Mouse (Mus musculus) macrophage (primary cell): ENCODE results near the gene Ptma. TPM values are rescaled to one million over a fixed set of nuclear protein-coding genes. Genes with fewer than 3 reads are reported as not detected.
"Not testable (repeated sequence)": the region's sequence is repeated elsewhere in the genome, so short reads cannot be mapped to it uniquely, and the experiment has no call there.

ENCODE experiments used
- H3K27ac ChIP-seq: fragments of 350-480 bp; formaldehyde crosslinking; 2 replicates; pipeline ENCODE4 v1.9.0; 2021
- H3K36me3 ChIP-seq: fragments of 350-480 bp; formaldehyde crosslinking; 2 replicates; pipeline ENCODE4 v1.9.0; 2021; ENCODE audit errors: inconsistent target
- H3K4me3 ChIP-seq: fragments of 350-480 bp; formaldehyde crosslinking; 2 replicates; pipeline ENCODE4 v1.9.0; 2021; ENCODE audit errors: inconsistent target
- H3K79me2 ChIP-seq: fragments of 350-480 bp; formaldehyde crosslinking; 2 replicates; pipeline ENCODE4 v1.9.0; 2021; ENCODE audit errors: inconsistent target
- WGBS: methylation state at CpG from one replicate; pipeline ENCODE4 v1.1.7; 2026; ENCODE audit warnings: inconsistent platforms; ENCODE audit not compliant: missing documents; 5-methylcytosine and 5-hydroxymethylcytosine counted together
- polyA plus RNA-seq: library from polyadenylated mRNA; stranded (reverse); fragments of 250-400 nt; gene quantifications from 3 replicates; pipeline ENCODE4 v1.2.4, GENCODE M21; 2018; ENCODE audit warnings: inconsistent platforms

Gene Ptma
- polyA plus RNA-seq, 1 experiment from 2014 or later, result 1,042 TPM

DNA sequence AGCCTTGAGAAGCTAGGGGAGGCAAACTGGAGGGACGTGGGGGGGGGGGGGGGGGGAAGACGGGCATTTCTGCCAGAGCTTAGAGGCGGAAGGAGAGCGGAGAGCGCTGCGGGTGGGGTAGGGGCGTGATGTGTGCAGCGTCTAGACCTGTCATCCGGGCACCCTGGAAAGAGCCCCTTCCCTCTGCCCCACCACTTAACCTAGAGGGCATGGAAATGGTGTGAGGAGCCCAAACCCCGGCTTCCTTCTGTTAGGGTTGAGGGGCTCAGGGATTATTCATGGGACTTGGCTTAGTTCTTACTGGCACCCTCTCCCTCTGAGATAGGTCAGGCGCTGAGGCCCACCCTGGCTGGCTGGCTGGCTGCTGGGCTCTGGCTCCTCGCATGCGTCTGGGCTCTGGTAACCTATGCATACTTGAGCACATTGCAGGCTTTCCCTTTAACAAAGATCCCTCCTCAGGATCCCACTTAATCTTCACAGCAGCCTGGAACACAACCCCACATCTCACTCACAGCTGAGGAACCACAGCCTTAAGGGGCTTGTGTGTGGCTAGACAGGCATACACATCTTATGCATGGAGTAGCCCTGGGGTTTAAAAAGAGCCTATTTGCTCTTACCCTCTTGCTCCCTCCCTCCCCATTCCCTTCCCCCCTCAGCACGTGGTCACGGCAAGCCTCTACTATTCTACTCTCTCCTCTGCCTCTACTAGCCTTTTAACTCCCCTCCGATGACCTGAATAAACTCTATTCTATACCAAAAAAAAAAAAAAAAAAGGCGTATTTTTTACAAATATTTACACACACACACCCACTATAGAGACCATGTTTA is 24.1 kb upstream of the Ptma start:
- H3K36me3 ChIP-seq, result no peaks in the 10 kb centered on the region
- H3K27ac ChIP-seq, result no peak overlapping the region
- 43% methylated on average over 15 of the region's 17 CpGs for WGBS
- no peaks in the 10 kb centered on the region for H3K79me2 ChIP-seq
- H3K4me3 ChIP-seq, result no peak overlapping the region

DNA sequence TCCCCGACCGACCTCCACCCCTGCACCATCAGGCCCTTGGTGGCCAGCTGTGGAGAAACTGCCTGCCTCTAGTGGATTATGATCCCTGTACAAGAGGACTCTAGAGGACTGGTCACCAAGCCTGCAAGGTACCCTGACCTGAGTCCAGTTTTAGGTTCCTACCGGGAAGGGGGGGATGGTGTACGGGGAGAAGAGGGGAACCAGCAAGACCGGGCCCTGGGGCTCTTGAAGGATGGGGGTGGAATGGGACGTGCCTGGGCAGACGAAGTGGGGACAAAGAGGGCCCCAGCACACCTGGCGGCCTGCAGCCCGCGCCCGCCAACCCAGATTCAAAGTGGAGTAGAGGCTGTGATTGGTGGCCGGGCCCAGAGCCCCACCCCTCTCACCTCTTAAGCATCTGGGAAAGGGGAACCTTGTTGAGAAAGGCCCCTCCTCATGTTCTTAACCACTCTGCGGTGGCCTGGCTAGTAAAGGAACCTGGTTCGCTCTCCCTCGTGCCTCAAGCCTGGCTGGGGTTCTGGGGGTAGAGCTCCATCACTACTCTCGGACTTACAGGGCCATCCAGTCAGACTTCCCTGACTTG is 23.3 kb upstream of the Ptma start:
- WGBS, result 26% methylated on average over 16 of the region's 16 CpGs
- Histone ChIP-seq H3K27ac (peak overlapping the region; percentile 50), H3K36me3 (no peaks in the 10 kb centered on the region), H3K79me2 (no peaks in the 10 kb centered on the region), H3K4me3 (peak overlapping the region; percentile 23; the same call in 1 of the 2 replicates)

DNA sequence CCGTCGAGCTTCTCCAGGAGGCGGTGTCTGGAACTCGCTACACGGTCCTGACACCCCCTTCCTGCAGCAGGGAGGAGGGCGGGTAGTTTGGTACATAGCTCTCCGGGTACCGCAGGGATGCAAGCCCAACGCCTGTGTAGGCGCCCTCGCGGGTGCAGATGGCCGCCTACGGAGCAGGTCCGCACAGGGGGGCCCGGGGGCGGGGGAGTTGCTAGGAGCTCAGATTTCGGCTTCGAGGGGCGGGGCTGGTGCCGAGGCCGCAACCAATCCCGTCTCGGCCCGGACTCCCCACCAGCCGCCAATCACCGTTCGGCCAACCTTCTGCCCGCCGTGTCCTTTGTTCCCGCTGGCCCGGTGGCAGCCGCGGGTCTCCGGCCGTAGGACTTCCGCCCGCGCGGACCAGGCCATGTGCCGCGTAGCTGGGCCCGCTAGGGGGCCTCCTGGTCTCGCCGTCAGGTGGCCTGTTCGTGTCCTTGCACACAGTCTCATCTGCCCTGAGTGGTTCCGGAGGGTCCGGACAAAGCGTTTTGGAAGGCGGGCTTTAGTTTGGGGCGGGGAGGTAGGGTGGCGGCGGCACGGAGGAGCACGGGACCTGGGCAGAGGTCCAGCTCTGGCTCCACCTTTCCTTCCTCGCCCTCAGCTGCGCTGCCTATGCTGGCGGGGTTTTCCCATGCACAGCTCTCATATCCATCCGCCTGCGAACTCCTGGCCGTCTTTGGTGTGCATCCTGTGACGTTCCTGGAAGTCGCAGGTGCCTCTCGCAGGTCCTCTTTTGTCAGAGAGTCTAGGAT is 22.4 kb upstream of the Ptma start:
- Histone ChIP-seq H3K4me3 (peak overlapping the region; percentile 28), H3K79me2 (no peaks in the 10 kb centered on the region), H3K36me3 (no peaks in the 10 kb centered on the region), H3K27ac (peak overlapping the region; percentile 50)
- under 1% methylated on average over 55 of the region's 64 CpGs for WGBS

DNA sequence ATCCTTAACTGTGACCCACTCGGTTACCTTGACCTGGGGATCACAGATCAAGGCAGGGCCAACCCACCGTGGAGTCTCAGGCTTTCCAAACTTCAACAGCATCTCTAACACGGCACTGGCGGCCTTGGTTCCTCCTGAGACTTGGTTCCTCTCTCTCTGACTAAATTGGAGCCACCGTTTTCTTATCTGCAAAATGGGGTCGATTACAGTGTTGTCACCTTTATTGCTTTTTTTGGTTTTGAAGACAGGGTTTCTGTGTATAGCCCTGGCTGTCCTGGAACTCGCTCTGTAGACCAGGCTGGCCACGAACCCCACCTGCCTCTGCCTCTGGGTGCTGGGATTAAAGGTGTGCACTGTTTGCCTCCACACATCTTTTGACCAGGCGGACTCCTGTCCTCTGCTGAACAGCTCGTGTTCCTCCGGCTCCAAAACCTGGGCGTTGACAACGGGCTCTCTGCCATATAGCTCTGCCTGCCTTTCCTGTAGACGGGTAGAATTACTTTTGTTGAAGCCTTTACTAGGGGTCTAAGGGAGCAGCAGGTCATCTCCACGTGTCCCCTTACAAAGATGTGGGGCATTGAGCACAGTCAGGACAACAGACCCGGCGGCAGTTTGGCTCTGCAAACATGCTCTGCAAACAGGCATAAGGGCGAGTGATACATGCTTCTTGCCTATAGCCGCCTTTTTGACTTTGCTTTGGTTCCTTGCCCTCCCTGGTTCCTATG is 21.7 kb upstream of the Ptma start:
- peak overlapping the region; percentile 43 for H3K27ac ChIP-seq
- no peaks in the 10 kb centered on the region for H3K36me3 ChIP-seq
- peak overlapping the region; percentile 28 for H3K4me3 ChIP-seq
- H3K79me2 ChIP-seq, result no peaks in the 10 kb centered on the region
- WGBS, result 32% methylated on average over 19 of the region's 19 CpGs

DNA sequence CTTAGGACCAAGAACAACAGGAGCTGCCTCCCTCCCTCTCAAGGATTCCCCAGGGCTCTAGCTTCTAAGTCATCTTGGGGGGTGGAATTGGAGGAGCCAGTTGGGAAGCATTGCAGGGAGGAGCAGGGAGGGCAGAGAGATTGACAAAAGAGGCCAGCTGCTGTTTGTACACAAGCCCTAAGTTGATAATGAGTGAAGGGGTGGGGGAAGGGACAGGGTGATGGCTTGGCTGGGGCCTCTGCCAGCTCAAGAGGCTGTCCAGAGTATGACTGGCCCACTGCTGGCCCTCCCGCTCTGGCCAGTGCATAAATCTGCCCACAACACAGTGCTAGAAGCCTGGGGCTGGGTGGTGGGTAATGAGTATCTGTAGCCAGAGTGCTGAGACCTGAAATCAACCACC is 21.1 kb upstream of the Ptma start:
- H3K79me2 ChIP-seq, result no peaks in the 10 kb centered on the region
- WGBS, result 100% methylated on average over 1 of the region's 1 CpGs
- no peaks in the 10 kb centered on the region for H3K36me3 ChIP-seq
- no peak overlapping the region for H3K27ac ChIP-seq
- H3K4me3 ChIP-seq, result no peak overlapping the region

DNA sequence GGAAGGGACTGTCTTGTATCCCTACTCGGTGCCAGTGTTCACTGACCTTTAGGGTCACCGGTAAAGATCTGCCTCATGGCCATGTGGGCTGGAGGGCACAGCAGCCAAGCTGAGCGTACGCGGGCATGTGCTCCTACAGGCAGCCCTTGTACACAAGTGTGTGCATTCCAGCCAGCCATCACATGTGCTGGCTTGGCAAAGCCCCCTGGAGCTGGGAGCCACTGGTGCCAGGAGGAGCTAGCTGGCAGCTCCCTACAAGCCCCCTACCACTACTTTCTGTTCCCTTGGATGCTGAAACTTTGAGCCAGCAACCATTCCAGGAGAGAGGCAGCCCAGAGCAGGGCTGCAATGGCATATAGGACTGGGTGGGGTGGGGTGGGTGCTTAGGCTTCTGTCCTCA is 20.1 kb upstream of the Ptma start:
- WGBS, result 96% methylated on average over 5 of the region's 5 CpGs
- no peaks in the 10 kb centered on the region for H3K79me2 ChIP-seq
- H3K4me3 ChIP-seq, result no peak overlapping the region
- H3K27ac ChIP-seq, result no peak overlapping the region
- H3K36me3 ChIP-seq, result no peaks in the 10 kb centered on the region

DNA sequence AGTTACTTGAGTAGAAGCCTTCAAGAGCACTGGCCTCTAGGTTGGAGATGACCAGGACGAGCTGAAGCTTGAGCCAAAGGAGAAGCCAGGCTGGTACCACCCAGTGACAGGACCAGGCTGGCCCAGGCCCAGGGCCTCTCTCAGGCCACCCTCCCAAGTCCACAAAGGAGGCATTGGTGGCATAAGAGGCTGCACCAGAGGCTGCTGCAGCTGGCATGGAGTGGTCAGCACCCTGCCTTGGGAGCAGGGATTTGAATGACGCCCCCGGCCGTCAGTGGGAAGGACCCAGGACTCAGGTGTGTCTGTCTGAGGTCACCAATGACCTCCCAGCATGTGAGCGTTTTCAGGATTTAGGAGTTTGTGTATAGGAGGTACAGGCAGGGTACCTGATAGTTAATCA is 18.7 kb upstream of the Ptma start:
- Histone ChIP-seq H3K4me3 (no peak overlapping the region), H3K79me2 (no peaks in the 10 kb centered on the region), H3K27ac (no peak overlapping the region), H3K36me3 (no peaks in the 10 kb centered on the region)
- WGBS, result 92% methylated on average over 5 of the region's 5 CpGs

DNA sequence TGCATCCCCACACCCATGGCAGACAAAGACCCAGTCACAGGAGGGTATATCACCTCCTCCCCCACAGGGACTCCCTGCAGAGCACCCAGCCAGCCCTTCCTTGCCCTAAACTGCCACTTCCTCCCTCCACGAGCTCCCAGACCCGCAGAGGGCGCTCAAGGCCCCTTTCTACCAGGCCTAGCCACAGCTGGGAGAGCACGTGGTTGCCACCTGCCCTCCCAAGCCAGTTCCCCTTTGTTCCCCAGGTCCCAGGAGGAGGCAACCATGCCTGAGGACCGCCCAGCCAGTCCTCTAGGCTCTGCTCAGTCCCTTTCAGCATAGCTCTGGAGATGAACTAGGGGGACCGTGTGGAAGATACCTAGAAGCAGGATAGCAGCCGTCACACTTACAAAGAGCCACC is 17.1 kb upstream of the Ptma start:
- H3K4me3 ChIP-seq, result no peak overlapping the region
- no peak overlapping the region for H3K27ac ChIP-seq
- 11% methylated on average over 7 of the region's 7 CpGs for WGBS
- no peaks in the 10 kb centered on the region for H3K36me3 ChIP-seq
- no peaks in the 10 kb centered on the region for H3K79me2 ChIP-seq

DNA sequence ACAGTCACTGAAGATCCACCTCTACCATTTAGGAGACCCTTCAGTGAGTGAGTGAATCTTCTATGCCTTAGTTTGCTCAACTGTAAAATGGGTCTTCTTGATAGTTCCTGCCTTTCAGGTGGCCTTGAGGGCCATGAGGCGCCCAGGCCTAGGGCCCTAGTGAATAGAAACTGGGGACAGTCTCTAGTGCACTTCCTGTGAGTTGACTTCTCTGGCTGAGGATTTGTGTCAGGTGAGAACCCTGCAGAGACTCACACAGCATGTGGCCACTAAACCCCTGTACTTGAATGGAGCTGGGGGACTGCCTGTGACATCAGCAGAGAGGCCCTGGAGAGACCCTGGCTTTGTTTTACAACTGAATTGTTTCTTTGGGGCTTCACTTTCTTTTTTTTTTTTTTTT is 16.3 kb upstream of the Ptma start:
- no peaks in the 10 kb centered on the region for H3K79me2 ChIP-seq
- WGBS, result 83% methylated on average over 1 of the region's 1 CpGs
- H3K36me3 ChIP-seq, result no peaks in the 10 kb centered on the region
- H3K4me3 ChIP-seq, result no peak overlapping the region
- H3K27ac ChIP-seq, result no peak overlapping the region

DNA sequence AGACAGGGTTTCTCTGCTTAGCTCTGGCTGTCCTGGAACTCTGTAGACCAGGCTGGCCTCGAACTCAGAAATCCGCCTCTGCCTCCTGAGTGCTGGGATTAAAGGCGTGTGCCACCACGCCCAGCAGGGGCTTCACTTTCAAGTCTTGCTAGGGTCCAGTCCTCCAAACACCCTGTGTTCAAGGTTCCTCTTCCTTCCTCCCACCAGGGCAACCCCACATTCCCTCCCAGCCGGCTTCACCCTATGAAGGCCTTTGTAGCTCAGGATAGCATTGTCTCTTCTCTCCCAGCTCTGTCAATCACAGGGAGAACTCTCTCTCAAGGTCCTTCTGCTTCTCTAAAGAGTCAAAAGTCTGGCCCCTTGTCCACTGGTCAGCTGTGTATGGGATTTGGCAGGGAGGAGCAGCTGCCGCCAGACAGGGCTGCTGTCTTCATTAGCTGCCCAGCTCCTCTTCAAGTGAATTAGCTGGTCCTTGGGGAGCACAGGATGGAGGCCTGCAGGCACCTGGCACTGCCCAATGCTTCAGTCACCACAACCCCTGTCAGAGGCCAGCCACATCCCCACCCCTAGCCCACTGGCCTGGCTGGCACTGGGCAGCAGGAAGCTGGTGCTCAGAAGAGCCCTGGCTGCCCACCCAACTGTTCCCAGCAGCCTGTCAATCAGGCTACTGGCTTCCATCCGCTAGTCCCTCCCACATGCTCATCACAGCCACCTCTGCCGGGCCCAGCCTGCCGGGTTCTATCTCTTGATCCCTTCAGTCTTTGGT is 15.7 kb upstream of the Ptma start:
- no peak overlapping the region for H3K27ac ChIP-seq
- H3K36me3 ChIP-seq, result no peaks in the 10 kb centered on the region
- no peak overlapping the region for H3K4me3 ChIP-seq
- no peaks in the 10 kb centered on the region for H3K79me2 ChIP-seq
- 69% methylated on average over 9 of the region's 9 CpGs for WGBS

DNA sequence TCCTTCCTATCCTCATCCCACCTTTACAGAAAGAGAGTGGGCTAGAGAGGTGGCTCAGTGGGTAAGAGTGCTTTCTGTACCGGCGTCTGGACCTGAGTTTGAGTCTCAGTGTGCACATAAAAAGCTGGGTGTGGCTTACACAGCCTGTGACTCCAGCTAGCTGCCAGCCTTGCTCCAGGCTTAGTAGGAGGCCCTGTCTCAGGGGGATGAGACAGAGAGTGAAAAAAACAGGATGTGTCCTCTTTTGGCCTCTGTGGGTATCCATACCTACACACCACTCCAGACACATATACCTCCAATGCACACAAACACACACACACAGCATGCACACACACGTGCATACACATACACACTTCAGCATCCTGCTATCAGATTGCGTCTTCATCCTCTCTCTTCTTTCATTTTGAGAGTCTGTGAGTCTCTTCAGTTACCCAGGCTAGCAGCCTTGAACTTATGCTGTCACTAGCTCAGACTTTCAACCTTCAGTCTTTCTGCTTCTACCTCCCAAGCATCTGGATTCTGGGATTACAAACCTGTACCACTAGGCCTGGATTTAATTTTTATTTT is 14.3 kb upstream of the Ptma start:
- H3K4me3 ChIP-seq, result no peak overlapping the region
- H3K79me2 ChIP-seq, result no peaks in the 10 kb centered on the region
- H3K27ac ChIP-seq, result no peak overlapping the region
- 95% methylated on average over 4 of the region's 4 CpGs for WGBS
- no peaks in the 10 kb centered on the region for H3K36me3 ChIP-seq

DNA sequence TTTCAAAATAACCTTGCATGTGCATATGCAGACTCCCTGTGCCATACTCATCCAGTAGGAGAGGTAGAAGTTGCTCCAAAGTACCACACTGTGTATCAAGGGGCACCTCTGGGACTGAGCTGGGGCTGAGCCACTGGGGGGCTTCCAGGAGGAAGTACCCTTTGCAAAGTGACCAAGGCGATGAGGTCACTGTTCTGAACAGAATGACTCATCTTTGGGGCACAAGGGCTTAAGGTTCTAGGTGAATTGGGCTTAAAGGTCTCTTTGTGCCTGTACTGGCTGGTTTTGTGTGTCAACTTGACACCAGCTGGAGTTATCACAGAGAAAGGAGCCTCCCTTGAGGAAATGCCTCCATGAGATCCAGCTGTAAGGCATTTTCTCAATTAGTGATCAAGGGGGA is 13.5 kb upstream of the Ptma start:
- 83% methylated on average over 1 of the region's 1 CpGs for WGBS
- H3K36me3 ChIP-seq, H3K79me2 ChIP-seq, H3K27ac ChIP-seq, H3K4me3 ChIP-seq: not testable (repeated sequence)

DNA sequence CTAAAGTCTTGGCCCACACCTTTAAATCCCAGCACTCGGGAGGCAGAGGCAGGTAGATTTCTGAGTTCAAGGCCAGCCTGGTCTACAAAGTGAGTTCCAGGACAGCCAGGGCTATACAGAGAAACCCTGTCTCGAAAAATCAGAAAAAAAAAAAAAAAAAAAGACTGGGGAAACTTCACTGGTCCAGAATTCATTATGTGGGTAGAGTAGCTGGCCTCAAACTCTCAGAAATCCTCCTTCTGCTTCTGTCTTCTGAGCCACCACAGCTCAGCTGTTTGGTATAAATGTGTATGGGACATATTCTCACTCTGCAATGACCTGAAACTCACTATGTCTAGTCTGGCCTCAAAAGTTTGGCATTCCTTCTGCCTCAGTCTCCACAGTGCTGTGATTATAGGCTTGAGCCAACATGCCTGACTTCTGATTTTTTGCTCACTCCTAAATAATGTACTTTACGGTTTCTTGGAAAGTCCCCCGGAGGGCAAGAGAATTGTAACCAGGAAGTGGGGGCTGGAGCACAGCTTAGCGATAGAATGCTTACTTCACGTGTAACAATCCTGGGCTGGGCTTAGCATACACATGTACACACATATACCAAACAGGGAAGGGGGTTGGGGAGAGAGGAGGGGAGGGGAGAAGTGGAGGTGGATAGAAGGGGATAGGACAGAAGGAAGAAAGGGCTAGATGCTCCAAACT is 10.7 kb upstream of the Ptma start:
- Histone ChIP-seq H3K27ac (no peak overlapping the region), H3K79me2 (no peaks in the 10 kb centered on the region), H3K4me3 (no peak overlapping the region), H3K36me3 (no peaks in the 10 kb centered on the region)
- WGBS, result 30% methylated on average over 5 of the region's 6 CpGs
